Mouse (Mus musculus) heart, postnatal 0 days (tissue): ENCODE measurements at regions not wholly inside any gene's neighbourhood (a gene's known extent, or its start where the extent isn't known, plus 50 kb on each side); places are given as distances from the start of the nearest gene placed in this dataset.

Source experiments
- CTCF ChIP-seq: IDR thresholded peaks from 2 replicates; pipeline ENCODE4 v1.5.1; 2016; ENCODE audit warnings: antibody characterized with exemption, control low read depth, low read depth
- EP300 ChIP-seq: IDR thresholded peaks from 2 replicates; pipeline ENCODE4 v1.6.1; 2016; ENCODE audit warnings: antibody characterized with exemption, low read depth

GRCm38 (mm10) chr11:113174011-113174507 is 392.0 kb downstream of the Sox9 start:
- TF ChIP-seq CTCF (no peak), EP300 (no peak)
